Mouse (Mus musculus): ENCODE data around the gene Prdm16. TPM values are rescaled to one million over a fixed set of nuclear protein-coding genes. Genes with fewer than 3 reads are reported as not detected.

Gene Prdm16
- total RNA-seq, 2 experiments from 2014 or later: 3.0 TPM; not detected in 1

GRCm38 (mm10) chr4:154450036-154450435, 186.6 kb downstream of the Prdm16 start:
- ATAC-seq (replicated peaks; ENCODE audit: low FRiP score, poor library complexity, severe bottlenecking): no peak

GRCm38 (mm10) chr4:154449343-154449742, 187.3 kb downstream of the Prdm16 start:
- no peak for ATAC-seq (replicated peaks; ENCODE audit: low FRiP score, poor library complexity, severe bottlenecking)

DNA sequence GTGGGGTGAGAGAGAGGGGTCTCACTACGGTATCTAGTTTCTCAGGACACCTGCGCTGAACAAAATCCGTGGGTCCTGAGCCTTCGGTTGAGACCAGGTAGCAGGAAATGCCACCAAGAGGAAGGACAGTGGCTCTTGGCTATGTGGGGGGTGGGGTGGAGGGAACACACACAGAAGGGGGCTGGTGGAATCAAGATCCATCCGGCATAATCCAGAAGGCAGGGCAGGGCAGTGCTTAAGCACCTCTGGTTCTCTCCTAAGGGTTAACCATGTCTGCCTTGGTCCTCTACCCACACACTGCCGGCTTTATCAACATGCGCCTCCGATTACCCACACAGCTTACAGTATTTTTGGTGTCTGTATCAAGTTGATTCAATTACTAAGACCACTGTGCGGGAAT, 191.0 kb downstream of the Prdm16 start:
- ATAC-seq (replicated peaks; ENCODE audit: low FRiP score, poor library complexity, severe bottlenecking): no peak

DNA sequence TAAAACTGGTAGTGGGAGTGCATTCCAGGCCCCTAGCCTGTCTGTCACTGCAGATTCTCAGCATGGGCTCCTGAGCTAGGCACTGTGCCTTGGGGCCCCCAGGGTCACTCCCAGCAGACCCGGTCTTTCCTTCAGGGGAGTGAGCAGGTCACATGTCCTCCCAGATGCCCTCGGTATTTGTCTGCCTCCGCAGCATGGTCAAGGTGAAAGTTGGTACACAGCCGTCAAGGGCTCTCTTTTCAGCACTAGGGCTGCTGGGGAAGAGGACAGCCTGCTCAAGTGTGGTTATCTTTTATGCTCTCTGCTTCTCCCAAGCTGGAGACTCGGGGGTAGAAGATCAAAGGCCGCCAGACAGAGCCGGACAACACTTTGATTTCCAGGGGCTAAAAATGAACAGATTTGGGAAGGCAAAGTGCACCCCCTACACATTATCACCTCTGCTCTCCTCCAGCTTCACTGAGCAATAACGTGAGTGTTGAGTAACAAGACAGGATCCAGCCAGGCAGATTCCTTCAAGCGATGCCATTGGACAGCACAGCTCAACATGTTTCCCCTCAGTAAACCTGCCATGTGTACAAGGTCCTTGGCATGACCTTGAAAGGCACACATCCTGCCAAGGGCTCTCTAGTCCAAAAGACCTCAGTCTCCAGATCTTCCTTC, 193.9 kb downstream of the Prdm16 start:
- ATAC-seq (replicated peaks; ENCODE audit: low FRiP score, poor library complexity, severe bottlenecking): no peak

- ATAC-seq (replicated peaks; ENCODE audit: low FRiP score, poor library complexity, severe bottlenecking): no peak
Observed at GRCm38 (mm10) chr4:154439455-154440052, 197.1 kb downstream of the Prdm16 start.

DNA sequence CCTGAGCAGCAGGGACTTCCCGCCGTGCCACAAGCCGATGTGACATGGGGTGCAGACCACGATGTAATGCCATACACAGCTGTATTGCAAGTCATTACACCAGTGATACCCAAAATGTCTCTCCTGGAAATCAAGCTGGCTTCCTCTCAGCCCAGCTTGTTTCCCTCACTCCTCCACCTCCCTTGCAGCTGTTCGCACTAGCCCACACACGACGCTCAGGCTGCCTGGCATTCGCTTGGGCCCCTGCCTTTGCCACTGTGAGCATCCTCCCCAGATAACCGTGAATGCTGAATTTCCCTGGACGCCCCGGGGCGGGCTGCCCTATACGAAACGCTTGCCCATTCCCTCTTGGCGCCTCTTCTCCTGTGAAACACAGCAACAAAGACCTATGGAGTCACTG, 198.1 kb downstream of the Prdm16 start:
- ATAC-seq (replicated peaks; ENCODE audit: low FRiP score, poor library complexity, severe bottlenecking): no peak

DNA sequence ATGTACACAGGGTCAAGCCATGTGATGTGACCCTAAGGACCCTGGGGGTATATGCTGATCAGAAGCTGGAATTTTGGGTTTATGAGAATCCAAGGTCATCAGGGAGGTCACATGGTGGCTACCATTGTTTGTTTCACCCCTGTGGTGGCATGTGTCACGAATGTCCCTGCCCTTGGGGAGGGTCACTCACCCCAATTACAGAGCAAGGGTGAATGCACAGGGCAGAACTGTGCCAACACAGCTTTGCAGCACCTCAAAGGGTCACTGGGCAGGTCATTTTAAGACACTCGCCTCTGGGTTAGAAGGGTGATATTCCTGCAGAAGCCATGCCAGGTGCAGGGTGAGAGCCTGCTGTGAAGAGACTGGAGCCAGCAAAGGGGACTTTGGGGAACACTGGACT, 206.9 kb downstream of the Prdm16 start:
- ATAC-seq (replicated peaks; ENCODE audit: low FRiP score, poor library complexity, severe bottlenecking): no peak

DNA sequence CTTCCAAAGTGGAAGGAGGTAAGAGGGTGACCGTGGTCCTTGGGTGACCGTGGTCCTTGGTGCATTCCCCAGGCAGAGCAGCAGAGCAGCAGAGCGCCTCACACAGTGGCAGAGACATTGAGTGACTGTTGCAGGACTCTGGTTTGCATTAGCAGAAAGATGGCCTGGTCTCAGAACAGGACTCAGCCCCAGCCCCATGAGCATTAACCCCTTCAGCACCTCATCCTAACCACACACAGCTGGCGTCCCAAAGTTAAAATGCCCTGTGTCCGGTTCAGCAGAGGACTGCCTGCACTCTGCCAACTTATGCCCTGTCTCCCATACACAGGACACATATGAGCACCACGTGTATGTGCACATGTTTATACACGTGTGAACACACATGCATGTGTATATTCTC, 209.8 kb downstream of the Prdm16 start:
- ATAC-seq (replicated peaks; ENCODE audit: low FRiP score, poor library complexity, severe bottlenecking): no peak

GRCm38 (mm10) chr4:154425284-154425683, 211.4 kb downstream of the Prdm16 start:
- ATAC-seq (replicated peaks; ENCODE audit: low FRiP score, poor library complexity, severe bottlenecking): no peak

DNA sequence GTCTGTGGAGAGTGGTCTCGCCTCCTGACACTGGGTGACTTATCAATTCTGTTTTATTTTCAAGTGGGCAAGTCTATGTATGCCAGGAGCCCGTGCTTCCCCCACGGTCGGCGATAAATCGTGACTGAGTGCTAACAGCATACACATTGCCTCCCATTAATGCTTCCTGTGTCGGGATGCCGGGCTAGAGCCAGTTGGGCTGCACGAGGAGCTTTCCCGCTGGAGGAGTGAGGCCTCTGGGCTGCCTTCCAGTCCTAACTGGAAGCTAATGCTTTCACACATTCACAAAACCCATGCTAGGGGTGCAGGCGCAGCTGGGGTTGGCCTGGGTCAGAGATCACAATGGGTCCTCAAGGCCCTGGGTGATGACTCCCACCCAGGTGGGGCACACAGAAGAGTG, 212.0 kb downstream of the Prdm16 start:
- no peak for ATAC-seq (replicated peaks; ENCODE audit: low FRiP score, poor library complexity, severe bottlenecking)

DNA sequence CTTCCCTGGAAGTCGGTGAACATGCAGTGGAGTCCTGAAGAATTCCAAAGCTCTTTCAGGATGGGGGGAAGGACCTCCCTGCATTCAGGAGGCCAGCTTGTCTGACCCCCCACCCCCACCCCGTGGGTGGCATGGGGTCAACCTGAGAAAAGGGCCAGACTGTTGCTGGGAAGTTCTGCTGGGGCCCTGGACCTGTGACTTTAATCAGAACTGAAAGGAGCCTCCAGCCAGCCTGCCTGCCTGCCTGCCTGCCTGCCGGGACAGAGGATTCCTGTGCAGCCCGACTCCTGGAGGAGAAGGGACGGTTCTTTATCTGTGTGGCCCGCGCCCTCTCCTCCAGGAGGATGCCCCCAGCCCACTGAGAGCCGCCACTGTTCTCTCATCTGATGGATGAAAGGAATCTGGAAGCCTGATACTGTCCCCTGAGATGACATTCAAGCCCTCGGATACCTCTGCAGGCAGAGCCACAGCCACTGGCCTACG, 214.2 kb downstream of the Prdm16 start:
- no peak for ATAC-seq (replicated peaks; ENCODE audit: low FRiP score, poor library complexity, severe bottlenecking)

GRCm38 (mm10) chr4:154420749-154421148, 215.9 kb downstream of the Prdm16 start:
- ATAC-seq (replicated peaks; ENCODE audit: low FRiP score, poor library complexity, severe bottlenecking): no peak

DNA sequence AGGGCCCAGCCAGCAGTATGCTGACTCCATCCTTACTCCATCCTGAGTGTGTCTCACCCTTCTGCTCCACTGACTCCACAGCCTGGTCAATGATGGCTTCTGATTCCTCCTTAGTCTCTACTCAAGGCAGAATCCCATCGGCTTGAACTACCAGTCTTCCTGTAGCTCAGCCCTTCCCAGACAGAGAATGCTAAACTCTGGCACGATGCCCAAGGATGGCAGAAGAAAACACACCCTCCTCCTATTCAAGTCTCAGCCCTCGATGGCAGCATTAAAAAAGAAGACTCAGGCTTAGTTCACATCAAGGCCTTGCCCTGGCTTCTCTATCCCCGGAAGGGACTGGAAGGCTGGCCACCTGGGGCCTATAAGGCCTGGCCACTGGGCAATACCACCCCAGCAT, 216.9 kb downstream of the Prdm16 start:
- no peak for ATAC-seq (replicated peaks; ENCODE audit: low FRiP score, poor library complexity, severe bottlenecking)

DNA sequence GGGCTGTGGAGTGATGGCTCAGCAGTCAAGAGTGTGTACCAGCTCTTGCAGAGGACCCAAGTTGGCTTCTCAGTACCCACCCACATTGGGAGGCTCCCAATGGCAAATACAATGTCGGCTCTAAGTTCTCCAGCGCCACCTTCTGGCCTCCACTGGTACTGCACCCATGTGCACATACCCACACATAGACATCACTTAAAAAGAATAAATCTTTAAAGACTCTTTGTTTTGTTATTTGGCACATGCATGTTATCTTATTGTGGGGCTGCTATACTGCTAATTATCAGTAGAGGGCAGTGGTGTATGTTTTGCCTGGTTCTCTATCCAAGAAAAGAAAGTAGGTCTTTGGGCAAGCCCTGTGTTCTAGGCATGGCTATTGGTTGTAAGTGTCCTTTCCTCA, 217.7 kb downstream of the Prdm16 start:
- ATAC-seq (replicated peaks; ENCODE audit: low FRiP score, poor library complexity, severe bottlenecking): no peak

- no peak for ATAC-seq (replicated peaks; ENCODE audit: low FRiP score, poor library complexity, severe bottlenecking)
Observed at GRCm38 (mm10) chr4:154418327-154418744, 218.3 kb downstream of the Prdm16 start.

DNA sequence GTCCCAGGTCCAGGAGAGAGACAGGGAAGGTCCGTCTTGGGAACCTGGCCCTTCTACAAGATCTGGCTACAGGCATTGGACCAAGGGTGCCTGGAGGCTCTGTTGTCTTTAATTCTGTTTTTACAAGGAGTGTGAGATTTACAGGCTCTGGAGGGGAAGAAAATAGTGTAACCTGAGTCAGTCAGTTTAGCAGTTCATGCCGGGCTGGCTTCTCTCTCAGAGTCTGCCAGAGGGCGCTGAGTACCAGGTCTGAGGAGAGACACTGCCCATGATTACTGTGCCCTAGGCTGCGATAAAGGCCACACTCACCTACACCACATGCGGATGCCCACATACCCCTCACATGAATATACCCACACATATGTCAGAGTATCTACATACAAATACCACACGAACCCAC, 219.9 kb downstream of the Prdm16 start:
- no peak for ATAC-seq (replicated peaks; ENCODE audit: low FRiP score, poor library complexity, severe bottlenecking)

DNA sequence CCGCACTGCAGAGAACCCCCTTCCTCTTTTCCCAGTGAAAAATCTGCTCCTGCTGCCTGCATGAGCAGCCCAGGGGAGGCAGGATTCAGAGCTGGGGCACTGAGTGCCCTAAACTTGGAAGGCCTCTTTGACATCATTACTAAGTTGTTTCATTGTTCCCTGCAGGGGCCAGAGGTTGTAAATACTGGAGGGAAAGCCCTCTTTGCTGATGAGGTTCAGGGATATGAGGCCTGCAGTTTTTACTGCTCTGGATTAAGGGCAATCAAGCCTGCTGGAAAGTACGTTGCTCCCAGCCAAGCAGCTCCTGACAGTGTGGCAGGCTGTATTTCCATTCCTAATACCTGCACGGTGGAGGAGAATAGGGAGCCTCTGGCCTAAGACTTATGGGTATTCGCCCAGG, 221.8 kb downstream of the Prdm16 start:
- ATAC-seq (replicated peaks; ENCODE audit: low FRiP score, poor library complexity, severe bottlenecking): no peak

DNA sequence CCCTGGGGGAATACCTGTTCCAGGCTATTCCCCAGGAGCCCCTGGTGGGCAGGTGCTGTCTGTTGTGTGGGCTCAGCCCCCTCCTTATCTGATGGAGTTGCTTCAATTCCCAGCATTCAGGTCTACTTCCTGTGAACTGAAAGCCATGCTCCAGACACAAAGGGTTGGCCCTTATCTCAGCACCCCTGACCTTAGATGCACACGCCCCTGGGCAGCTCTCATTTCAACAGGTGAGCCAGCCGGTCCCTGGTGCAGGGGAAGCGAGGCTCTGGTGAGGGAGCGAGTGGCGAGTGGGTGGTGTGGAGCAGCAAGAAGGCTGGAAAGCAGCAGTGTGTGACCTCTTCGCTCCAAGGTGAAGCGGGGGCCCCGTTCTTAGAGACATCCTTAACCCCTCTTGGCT, 226.1 kb downstream of the Prdm16 start:
- no peak for ATAC-seq (replicated peaks; ENCODE audit: low FRiP score, poor library complexity, severe bottlenecking)

GRCm38 (mm10) chr4:154409841-154410240, 226.8 kb downstream of the Prdm16 start:
- no peak for ATAC-seq (replicated peaks; ENCODE audit: low FRiP score, poor library complexity, severe bottlenecking)

GRCm38 (mm10) chr4:154409237-154409721, 227.4 kb downstream of the Prdm16 start:
- ATAC-seq (replicated peaks; ENCODE audit: low FRiP score, poor library complexity, severe bottlenecking): no peak

GRCm38 (mm10) chr4:154402948-154403347, 233.7 kb downstream of the Prdm16 start:
- no peak for ATAC-seq (replicated peaks; ENCODE audit: low FRiP score, poor library complexity, severe bottlenecking)
